Mouse (Mus musculus) thymus, postnatal 10 days (tissue): ENCODE data around the gene Capn9.

Experiments
- DNase-seq, 2 experiments: peaks; one replicate each; pipeline ENCODE4 v3.0.0; 2021; ENCODE audit warnings: low spot score in 2 of 2

The Capn9 gene

DNA sequence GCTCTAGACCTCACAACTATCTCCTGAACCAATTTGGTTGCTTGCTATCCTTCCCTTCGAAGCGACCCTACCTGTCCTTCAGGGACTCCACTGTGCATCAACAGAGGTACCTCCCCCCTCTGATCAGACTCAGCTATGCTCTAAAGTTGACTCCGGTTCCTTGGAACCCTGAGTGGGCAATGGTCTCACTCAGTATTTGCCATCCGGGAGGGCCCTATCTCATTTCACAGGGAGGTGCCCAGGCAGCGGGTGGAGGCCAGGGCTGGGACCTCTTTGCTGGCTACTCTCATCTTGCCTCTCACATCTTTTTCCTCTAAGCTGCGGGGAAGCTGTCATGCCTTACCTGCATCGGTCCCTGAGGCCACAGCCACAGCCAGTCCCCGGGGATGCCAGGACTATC lies at the start of gene Capn9:
Gene Capn9, plus strand, starts transcription at position 301 of the 400 bp plus-strand sequence.
- DNase-seq: no peak

DNA sequence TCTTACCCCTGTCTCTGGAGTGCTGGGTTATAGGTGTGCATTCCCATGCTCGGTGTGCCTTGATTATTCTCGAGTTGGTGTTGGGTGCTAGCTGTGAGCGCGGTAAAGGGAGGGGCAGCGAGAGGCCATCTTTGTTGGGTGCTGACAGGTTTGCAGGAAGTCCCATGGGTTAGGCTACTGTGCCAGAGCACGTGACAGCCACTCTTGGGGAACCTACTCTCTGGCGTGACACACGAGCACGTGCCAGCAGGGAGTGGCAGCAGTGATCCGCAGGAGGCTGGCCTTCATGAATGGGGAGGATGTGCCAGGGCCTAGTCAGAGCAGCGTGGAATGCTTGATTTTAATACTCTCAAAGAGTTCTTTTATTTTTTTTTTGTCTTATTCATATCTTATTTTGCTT lies 49.6 kb upstream of the Capn9 start:
- DNase-seq: no peak

DNA sequence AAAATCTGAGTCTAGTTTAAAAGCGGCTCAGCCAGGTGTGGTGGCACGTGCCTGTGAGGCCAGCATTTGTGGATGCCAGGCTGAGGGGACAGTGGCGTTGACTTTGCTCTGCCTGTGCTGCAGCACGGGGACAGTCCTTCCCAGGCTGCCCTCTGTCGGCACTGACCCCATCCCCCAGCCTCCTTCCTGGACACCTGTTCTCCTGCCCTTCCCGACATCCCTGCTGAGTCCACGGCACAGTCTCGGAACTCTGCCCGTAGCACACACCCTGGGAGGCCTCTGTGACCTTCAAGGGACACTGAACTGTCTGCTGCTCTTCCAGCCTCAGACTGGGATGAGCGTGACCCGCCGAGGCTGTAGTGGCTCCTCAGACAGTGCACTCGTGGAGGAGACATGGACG lies 45.8 kb upstream of the Capn9 start:
- no peak for DNase-seq

DNA sequence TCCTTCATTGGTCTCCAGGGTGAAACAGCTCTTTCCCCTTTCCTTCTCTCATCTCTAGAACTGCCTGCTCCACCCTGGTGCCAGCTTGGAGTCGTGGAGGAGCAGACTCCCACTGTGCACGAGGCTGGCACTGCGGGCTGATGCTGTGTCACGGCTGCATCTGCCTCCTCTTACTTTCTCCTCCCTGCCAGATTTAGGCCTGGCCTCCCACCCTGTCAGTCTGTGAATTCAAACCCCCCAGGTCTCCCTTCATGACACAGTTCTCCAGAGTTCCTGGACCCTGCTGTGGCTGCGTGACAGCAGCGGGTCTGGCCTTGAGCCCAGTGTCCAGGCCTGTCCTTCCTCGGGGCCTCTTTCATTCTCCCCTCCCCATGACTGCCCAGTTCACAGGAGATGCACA lies 45.4 kb upstream of the Capn9 start:
- no peak for DNase-seq

DNA sequence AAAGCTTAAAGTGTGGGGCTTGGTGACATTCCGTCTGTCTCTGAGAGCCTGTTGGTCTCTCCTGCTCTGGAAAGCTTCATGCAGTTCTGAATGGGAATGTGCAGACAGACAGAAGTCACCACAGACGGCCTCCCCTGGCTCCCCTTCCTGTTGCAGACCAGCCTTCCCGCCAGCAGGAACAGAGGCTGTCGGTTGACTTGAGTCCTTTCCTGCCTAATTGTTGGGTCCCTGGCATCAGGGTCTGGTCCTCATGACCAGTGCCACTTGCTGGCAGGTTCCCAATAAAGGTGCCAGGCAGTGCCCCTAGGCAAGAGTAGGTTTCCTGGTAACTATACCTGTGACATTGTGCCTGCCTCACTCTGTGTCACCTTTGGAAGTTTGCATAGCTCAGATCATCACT lies 44.9 kb upstream of the Capn9 start:
- DNase-seq: no peak

DNA sequence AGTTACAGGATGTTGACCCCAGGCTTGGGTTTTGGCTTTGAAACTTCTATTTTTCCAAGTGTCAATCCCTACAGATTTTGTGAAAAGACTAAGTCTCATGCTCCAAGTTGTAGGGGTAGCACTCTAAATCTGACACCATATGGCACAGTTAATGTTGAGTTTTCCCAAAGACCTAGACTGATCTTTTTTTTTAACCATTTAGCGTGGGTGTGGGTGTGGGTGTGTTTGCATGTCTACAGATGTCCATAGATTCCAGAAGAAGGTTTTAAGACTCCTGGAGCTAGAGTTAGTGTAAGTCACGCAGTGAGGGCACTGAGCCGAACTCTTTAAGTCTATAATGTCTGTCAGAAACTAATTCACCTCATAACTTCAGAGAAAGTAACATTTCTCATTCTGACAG lies 43.3 kb upstream of the Capn9 start:
- no peak for DNase-seq

DNA sequence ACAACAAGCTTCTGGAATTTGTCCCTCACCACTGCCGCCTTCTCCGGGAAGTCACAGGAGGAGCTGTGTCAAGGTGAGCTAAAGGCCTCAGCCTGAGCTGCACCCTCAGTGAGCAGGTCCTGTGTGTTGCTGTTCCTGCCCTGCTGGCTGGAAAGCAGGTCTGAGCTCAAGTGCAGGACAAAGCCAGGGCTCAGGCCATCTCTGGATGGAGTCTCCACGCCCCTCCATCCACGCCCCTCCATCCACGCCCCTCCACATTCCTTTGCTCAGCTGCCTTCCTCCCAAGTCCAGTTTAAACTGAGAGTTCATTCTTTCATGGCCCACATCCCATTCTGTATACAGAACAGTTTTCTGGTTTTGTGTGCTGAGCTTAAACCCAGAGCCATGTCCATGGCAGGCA lies 40.5 kb upstream of the Capn9 start:
- DNase-seq: no peak

DNA sequence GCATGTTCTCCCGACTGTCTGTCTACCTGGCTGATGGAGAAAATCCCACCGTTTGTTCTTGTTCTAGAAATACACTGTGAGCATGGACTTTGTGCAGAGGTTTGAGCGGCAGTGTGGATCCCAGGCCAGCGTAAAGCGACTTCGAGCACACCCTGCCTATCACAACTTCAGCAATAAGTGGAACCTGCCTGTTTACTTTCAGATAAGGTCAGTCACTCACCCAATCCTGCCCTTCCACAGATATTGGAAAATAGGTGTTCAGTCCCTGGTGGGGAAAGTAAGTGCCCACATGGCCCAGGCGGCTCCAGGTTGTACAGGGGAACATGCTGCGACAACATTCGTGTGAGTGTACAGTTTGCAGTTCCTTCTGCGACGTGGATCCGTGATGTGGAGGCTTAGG lies 35.0 kb upstream of the Capn9 start:
- DNase-seq: no peak

DNA sequence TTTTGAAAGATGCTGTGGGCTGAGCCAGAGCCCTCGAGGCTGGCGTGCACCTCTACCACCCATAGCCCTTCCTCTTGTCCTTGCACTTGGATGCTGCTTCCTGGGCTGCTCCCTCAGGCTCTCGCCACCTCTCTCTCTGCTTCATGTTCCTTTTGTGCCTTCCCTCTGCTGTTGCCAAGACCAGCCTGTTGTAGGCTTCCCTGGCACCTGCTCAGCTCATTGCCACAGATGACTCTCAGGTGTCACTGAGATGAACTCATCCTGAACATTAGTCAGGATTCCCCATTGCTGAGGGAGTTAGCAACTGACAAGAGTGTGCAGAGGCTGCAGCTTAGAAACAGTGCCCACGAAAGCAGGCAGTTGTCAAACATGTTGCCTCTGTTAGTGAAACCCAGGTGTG lies 33.9 kb upstream of the Capn9 start:
- no peak for DNase-seq

DNA sequence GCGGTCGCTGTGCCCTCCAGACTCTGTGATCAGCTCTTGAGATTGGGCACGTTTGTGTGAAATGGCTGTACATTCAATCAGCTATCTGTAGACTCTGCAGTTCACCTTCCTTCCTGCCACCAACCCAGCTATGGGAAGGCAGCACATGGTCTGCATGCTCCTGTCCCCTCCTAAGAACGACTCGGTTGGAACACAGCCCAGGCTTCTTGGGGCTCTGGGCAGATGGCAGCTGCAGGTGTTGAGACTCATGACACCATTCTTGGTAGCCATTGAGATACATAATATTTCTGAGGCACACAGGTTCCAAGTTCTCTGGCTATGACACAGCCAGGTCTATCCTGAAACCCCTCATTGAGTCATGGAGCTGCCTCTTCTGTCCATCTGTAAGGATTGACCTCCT lies 32.6 kb upstream of the Capn9 start:
- no peak for DNase-seq

DNA sequence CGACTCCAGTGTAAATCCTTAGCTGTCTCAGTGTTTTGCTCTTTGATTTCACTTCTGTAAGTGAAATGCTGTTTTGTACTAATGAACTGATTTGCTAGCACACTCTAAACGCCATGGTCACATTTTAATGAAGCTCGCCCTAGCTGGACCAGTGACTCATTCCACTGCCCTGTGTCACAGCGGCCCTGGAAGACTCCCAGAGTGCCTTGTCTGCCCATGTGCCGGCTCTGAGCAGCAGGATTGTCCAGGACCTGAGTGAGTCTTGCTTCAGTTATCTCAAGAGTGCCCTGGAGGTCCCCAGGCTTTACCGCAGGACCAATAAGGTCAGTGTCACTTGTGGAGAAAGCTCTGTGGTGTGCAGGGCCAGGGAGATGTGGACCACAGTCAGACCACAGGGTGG lies 29.5 kb upstream of the Capn9 start:
- DNase-seq: no peak

DNA sequence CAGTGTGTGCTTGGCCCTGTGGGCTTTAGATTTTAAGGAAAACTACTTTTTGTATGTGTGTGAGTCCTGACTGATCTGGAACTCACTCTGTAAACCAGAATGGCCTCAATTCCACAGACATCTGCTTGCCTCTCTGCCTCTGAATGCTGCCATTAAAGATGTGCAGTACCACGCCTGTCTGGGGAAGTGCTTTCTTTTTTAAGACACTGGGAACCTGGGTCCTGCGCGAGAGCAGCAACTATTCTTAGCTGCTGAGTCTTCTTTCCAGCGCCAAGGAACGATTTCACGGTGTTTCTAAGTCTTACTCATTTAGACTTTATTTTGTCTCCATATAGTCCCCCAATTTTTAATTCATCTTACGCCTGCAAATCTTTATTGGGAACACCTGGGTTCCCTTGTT lies 29.1 kb upstream of the Capn9 start:
- no peak for DNase-seq

DNA sequence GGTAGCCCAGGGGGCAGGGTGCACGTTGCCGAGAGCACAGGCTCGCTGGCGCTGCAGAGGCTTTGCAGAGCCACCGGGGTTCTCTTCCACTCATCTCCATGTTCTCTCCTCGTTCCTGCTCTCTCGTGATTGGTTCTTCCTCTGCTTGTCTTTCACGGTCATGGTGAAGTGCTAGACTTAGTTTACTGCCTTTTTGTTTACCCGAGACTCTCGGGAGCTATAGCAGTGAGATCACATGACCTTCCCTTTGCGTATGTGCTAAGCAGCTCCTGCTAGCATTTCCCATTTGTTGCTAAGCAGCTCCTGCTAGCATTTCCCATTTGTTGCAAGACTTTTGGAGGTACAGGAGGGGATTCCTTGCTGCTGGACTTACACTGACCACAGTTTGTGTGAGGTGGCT lies 28.6 kb upstream of the Capn9 start:
- DNase-seq: no peak

DNA sequence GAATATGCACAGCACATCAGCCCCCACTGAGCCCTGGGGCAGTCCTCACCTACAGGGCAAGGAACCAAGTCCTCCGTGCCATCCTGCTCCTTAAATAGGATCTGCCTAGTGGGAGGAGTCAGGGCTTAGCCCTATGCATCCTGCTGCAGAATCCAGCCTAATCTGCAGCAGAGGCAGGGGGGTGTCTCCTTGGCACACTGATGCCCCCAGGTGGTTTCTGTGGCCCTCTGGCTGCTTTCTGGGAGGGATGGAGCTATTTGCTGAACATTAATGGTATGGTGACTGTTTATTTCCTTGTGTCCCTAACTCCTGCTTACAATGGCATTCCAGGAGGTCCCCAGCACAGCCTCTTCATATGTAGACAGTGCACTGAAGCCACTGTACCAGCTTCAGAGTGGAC lies 27.7 kb upstream of the Capn9 start:
- no peak for DNase-seq

DNA sequence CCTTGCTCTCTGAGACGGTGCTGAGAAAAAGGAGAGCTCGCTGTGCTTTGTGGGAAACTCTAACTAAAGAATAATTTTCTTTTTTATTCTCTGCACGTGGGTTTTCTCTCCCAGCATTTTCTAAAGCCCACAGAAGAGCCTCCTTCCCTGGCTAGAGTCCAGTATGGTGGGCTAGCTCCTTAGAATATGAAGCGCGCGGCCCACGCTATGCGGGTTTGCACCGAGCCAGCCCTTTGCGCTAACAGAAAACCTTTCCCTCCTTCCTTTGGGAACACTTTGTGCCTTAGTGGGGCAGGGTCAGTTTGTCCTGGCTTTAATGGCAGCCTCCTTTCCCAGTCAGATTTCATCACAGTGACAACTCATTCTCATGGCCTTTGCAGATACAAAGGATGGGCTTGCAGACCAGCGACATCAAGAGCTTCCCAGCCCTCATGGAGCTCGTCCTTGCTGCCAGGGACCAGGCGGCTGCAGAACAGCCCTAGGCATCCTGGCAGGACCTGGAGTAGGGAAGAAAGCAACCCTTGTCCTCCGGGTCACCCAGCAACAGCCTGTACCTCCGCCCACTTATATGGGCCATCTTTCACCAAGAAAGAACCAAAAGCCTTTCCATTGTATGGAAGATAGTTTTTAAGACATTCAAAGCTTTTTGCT lies 24.8 kb upstream of the Capn9 start:
- no peak for DNase-seq

DNA sequence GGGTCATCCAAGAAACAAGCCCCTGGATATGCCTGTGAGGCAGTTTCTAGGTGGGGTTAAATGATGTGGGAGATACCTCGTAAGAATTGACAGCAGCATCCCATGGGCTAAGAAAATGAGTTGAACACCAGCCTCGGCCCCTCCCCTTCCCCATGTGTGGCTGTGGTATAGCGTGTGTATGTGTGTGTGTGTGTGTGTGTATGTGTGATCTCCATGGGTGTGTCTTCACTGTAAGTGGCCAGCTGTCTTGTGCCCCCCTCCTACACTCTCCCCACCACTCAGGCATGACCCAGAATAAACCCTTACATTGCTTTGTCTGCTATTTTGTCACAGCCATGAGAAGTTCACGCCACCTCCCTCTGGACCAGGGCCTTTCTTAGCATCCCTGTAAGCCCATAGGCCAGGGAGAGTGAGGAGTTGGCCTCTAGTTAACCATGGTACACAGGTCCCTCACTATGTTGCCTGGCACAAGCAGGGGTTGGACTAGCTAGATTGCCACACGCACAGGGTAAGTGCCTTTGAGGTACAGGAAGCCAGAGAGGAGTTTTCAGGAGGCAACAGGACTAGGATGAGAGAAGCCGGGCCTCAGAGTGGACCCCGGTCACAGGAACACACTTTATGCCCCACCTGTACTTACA lies 20.7 kb upstream of the Capn9 start:
- DNase-seq: no peak

DNA sequence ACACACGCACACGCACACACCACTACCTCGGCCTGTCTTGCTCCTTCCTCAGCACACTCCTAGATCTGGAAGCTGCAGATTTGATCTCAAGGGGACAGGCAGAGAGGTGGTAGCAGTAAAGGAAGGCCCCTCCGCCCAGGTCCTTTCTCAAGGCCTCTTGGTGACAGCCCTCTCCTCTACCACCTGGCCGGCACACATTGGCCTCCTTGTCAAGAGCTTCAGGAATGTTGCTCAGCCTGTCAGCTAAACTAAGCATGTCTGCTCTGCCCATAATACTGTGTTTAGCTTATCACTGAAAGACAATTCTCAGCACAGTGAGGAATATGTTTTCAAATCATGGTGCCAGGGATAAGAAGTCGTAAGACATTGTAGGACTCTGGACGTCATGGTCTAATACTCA lies 19.7 kb upstream of the Capn9 start:
- DNase-seq: no peak

DNA sequence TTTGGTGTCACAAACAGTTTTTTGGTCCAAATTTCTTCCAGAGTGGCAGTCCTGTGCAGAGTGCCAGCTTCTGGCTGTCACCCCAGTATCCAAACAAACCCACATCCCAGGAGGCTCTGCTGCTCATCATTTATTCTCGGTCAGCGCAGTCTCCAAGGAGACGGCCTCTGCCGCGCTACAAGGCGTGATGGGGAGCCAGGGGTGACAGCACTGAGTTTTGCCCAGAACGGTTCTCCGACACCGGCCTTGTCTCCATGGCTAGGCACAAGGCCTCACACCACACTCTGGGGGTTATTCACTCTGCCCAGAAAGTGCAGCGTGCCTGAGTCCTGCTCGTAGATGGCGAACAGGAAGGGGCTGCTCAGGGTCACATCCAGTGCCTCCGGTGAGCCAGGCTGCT lies 19.3 kb upstream of the Capn9 start:
- no peak for DNase-seq

DNA sequence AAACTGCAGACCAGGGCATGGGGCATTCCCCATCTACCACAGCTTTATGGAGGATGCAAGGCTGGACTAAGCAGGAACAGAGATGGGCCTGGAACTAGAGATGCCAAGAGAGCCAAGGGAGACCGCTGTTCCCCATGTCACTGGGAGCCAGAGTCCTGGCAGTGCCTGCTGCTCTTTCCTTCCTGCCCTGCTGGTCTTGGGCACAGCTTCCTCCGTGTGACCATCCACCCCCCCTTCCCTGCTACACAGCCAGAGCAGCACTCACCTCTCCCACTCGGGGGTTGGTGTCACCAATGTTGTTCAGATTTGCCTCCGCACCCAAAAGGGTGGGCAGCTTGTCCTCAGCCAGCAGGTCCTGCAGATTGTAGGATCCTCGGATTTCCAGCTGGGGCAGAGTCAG lies 18.4 kb upstream of the Capn9 start:
- no peak for DNase-seq

DNA sequence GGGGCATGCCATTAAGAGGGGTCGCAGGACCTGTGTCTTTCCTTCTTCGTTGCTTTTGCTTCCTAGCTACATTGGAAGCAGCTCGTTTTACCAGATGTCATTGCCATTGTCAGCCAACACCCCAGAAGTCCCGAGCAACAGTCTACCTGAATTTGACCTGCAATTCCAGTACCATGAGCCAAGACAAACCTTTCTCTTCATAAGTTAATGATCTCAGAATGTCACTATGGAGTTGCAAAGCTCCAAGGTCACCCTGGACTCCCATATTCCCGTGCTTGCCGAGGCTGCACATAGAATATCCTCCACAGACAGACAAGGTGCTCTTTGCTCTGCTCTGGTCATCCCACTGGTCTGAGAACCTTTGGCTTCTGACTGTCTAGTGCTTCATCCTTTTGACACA lies 8.8 kb upstream of the Capn9 start:
- DNase-seq: no peak

DNA sequence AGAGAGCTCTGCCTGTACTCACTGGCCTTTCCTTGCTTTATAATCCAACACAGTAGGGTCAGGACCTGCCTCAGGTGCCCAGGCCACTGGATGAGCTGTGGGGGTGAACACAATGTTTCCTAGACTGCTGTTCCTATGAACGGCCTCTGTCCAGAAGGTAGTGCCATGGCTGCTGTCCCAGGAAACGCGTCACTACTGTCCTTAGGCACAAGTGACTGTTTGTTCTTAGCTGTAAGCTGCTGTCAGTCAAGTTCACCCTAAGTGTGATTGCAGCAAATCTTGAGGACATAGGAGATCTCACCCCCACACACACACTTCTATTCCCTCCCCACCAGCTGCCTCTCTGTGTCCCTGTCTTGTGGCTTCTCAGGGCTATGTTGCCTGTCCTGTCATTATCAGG lies 8.3 kb upstream of the Capn9 start:
- DNase-seq: no peak

DNA sequence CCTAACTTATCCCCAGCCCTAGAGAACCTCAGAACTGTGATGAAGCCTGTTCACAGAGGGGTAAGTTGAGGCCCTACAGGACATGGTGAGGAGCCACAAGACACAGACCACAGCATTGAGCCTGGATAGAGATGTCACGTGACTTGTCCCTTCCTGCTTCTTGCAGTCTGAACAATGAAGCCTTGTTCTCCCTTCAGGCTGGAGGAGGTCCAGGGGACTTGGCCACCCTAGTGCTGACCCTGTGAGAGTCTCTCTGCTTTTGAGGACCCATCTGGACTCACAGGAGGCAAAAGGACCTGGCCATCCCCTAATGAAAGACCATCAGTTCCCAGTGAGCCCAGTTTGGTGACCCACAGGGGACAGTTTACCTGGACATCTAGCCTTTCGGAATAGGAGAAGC lies 6.8 kb upstream of the Capn9 start:
- no peak for DNase-seq

DNA sequence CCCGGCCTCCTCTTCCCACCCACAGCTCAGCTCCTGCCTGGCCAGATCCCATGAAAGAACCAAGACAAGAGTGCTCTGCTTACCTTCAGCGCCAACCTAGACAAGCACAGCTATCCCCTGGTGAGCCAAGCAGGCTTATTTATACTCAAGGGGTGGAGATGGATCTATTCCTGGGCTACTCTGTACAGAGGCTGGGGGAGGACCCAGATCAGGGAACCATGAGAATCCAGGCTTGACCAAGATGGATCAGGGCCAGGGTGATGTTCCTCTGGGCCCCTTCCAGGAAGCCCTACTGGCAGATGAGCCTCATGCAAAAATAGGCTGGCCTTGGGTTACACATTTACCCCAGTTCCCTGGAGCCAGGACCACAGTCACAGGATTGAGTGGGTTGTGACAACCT lies 6.3 kb upstream of the Capn9 start, which contains the start of gene Agt:
Gene Agt, minus strand, starts transcription at position 114 of the 400 bp plus-strand sequence.
- DNase-seq: no peak
